Mouse (Mus musculus): ENCODE measurements around the gene Spock2. TPM values are rescaled to one million over a fixed set of nuclear protein-coding genes. Genes with fewer than 3 reads are reported as not detected.

Spock2 gene
- total and polyA plus RNA-seq, 3 experiments = 0.10 to 0.13 TPM; not detected in 1

- Histone ChIP-seq H3K79me2 (replicated peaks; ENCODE audit: control insufficient read depth, extremely low read depth, insufficient read depth, poor library complexity, severe bottlenecking) (no peaks in the 10 kb centered on the region), H3K4me3 (replicated peaks in 1 of 3; ENCODE audit: low read depth in 2 of 3, low read length in 2 of 3, poor library complexity in 1 of 3) (no peak overlapping the region), H3K9me3 (replicated peaks; ENCODE audit: low read length) (no peaks in the 10 kb centered on the region), H3K27ac (ENCODE audit: insufficient read depth, low read depth) (no peak overlapping the region), H3K36me3 (replicated peaks in 1 of 2; ENCODE audit: control insufficient read depth in 1 of 2, insufficient read depth in 1 of 2, low read length in 1 of 2) (peaks cover 0 to 4% of the 10 kb centered on the region in 2 experiments), H3K4me1 (ENCODE audit: control insufficient read depth in 1 of 2, insufficient read depth in 2 of 2) (peaks cover 17 to 27% of the 10 kb centered on the region in 2 experiments), H3K4me2 (ENCODE audit: insufficient read depth, low read depth, poor library complexity, severe bottlenecking) (no peak overlapping the region), H3K9ac (ENCODE audit: insufficient read depth, low read depth) (no peak overlapping the region), H3K27me3 (replicated peaks) (no peaks in the 10 kb centered on the region)
- no peak for DNase-seq (ENCODE audit: extremely low read depth)
- in situ Hi-C loops (cut with MboI; ENCODE audit: low pct_ligation_motif_present, low pct_unique_long_range_greater_than_20kb, low sequenced_read_pairs) (no loop called here), dilution Hi-C loops (cut with MboI; ENCODE audit: extremely low pct_ligation_motif_present, extremely low pct_unique_long_range_greater_than_20kb, low sequenced_read_pairs) (no loop called here)
- TF ChIP-seq EP300 (IDR thresholded peaks at IDR 0.05; ENCODE audit: low read length) = no peak
- TF ChIP-seq TCF12 (IDR thresholded peaks at IDR 0.05; ENCODE audit: low read depth, low read length) = no peak
- no peak for TF ChIP-seq CTCF (conservative IDR thresholded peaks at IDR 0.05 in 1 of 2, IDR thresholded peaks at IDR 0.05 in 1 of 2; ENCODE audit: low read depth in 2 of 2, low read length in 2 of 2)
These were observed 28.8 kb upstream of the Spock2 start for GRCm38 (mm10) chr10:60077226-60077625.

- no peak for DNase-seq (ENCODE audit: extremely low read depth)
- no peaks in the 10 kb centered on the region for H3K27me3 ChIP-seq (replicated peaks)
- no peaks in the 10 kb centered on the region for H3K9me3 ChIP-seq (replicated peaks; ENCODE audit: low read length)
- H3K79me2 ChIP-seq (replicated peaks; ENCODE audit: control insufficient read depth, extremely low read depth, insufficient read depth, poor library complexity, severe bottlenecking) = no peaks in the 10 kb centered on the region
- peaks cover 17 to 34% of the 10 kb centered on the region in 2 experiments for H3K4me1 ChIP-seq (ENCODE audit: control insufficient read depth in 1 of 2, insufficient read depth in 2 of 2)
- no peak overlapping the region for H3K4me2 ChIP-seq (ENCODE audit: insufficient read depth, low read depth, poor library complexity, severe bottlenecking)
- H3K4me3 ChIP-seq (replicated peaks in 1 of 3; ENCODE audit: low read depth in 2 of 3, low read length in 2 of 3, poor library complexity in 1 of 3) = no peak overlapping the region
- dilution Hi-C loops (cut with MboI; ENCODE audit: extremely low pct_ligation_motif_present, extremely low pct_unique_long_range_greater_than_20kb, low sequenced_read_pairs) (no loop called here), in situ Hi-C loops (cut with MboI; ENCODE audit: low pct_ligation_motif_present, low pct_unique_long_range_greater_than_20kb, low sequenced_read_pairs) (no loop called here)
- no peak overlapping the region for H3K9ac ChIP-seq (ENCODE audit: insufficient read depth, low read depth)
- peaks cover 0 to 4% of the 10 kb centered on the region in 2 experiments for H3K36me3 ChIP-seq (replicated peaks in 1 of 2; ENCODE audit: control insufficient read depth in 1 of 2, insufficient read depth in 1 of 2, low read length in 1 of 2)
- H3K27ac ChIP-seq (ENCODE audit: insufficient read depth, low read depth) = no peak overlapping the region
- TF ChIP-seq NELFE (IDR thresholded peaks at IDR 0.05; ENCODE audit: low read depth, low read length) (no peak), ZNF384 (IDR thresholded peaks at IDR 0.05; ENCODE audit: low read depth, low read length) (no peak), MAFK (IDR thresholded peaks at IDR 0.05; ENCODE audit: insufficient replicate concordance, low read length) (no peak), MAZ (IDR thresholded peaks at IDR 0.05; ENCODE audit: low read depth, low read length) (no peak), USF1 (IDR thresholded peaks at IDR 0.05; ENCODE audit: low read depth, low read length) (no peak), ETS1 (conservative IDR thresholded peaks at IDR 0.05; ENCODE audit: low read depth, low read length) (no peak), NRF1 (IDR thresholded peaks at IDR 0.05; ENCODE audit: low read depth, low read length) (no peak), MYC (IDR thresholded peaks at IDR 0.05; ENCODE audit: low read depth, low read length) (no peak), KAT2A (IDR thresholded peaks at IDR 0.05; ENCODE audit: insufficient replicate concordance, low read length) (no peak), CTCF (conservative IDR thresholded peaks at IDR 0.05 in 1 of 2, IDR thresholded peaks at IDR 0.05 in 1 of 2; ENCODE audit: low read depth in 2 of 2, low read length in 2 of 2) (no peak), ZKSCAN1 (IDR thresholded peaks at IDR 0.05; ENCODE audit: borderline replicate concordance, low read depth, low read length) (no peak)
These were observed 28.1 kb upstream of the Spock2 start for GRCm38 (mm10) chr10:60077736-60078560.

Measured in CH12.LX (cell line).